Mouse (Mus musculus) E14TG2a.4 (cell line): ENCODE results near the gene 4930402F06Rik.

Source experiments
- H3K27me3 ChIP-seq: 2 replicates; pipeline ENCODE4 v1.6.1; 2014; ENCODE audit warnings: low read length, control low read depth; ENCODE audit not compliant: insufficient read depth
- H3K36me3 ChIP-seq: 2 replicates; pipeline ENCODE4 v1.6.1; 2014; ENCODE audit warnings: low read length, control low read depth; ENCODE audit not compliant: insufficient read depth
- H3K4me1 ChIP-seq: replicated peaks from 2 replicates; pipeline ENCODE4 v1.6.1; 2014; ENCODE audit warnings: low read depth, low read length, control low read depth
- H3K4me3 ChIP-seq: replicated peaks from 2 replicates; pipeline ENCODE4 v1.5.1; 2014; ENCODE audit warnings: mild to moderate bottlenecking, low read length
- H3K9me3 ChIP-seq: 2 replicates; pipeline ENCODE4 v1.6.1; 2014; ENCODE audit warnings: low read length, control low read depth
- CTCF ChIP-seq: conservative IDR thresholded peaks from 2 replicates; pipeline ENCODE4 v1.5.1; 2014; ENCODE audit warnings: low read length
- NANOG ChIP-seq: IDR thresholded peaks from 2 replicates; pipeline ENCODE4 v1.6.1; 2014; ENCODE audit warnings: borderline replicate concordance, low read length, mixed read lengths
- POU5F1 ChIP-seq: IDR thresholded peaks from 2 replicates; pipeline ENCODE4 v1.6.1; 2014; ENCODE audit warnings: low read length, borderline replicate concordance

Gene 4930402F06Rik

GRCm38 (mm10) chr2:35411640-35412190, 14.7 kb upstream of the 4930402F06Rik start:
- peaks cover 15% of the 10 kb centered on the region for H3K4me1 ChIP-seq
- H3K27me3 ChIP-seq = no peaks in the 10 kb centered on the region
- H3K4me3 ChIP-seq = no peak overlapping the region
- H3K36me3 ChIP-seq = peaks cover 94% of the 10 kb centered on the region
- TF ChIP-seq CTCF = no peak
- no peak for TF ChIP-seq NANOG
- TF ChIP-seq POU5F1 = no peak
- no peaks in the 10 kb centered on the region for H3K9me3 ChIP-seq

- Histone ChIP-seq H3K4me3 (no peak overlapping the region), H3K36me3 (peaks cover 93% of the 10 kb centered on the region), H3K4me1 (peaks cover 18% of the 10 kb centered on the region), H3K27me3 (no peaks in the 10 kb centered on the region), H3K9me3 (no peaks in the 10 kb centered on the region)
- TF ChIP-seq CTCF = no peak
- TF ChIP-seq POU5F1 = no peak
- no peak for TF ChIP-seq NANOG
Measured at GRCm38 (mm10) chr2:35409466-35409865, 12.5 kb upstream of the 4930402F06Rik start.

GRCm38 (mm10) chr2:35408409-35409110, 11.6 kb upstream of the 4930402F06Rik start:
- no peaks in the 10 kb centered on the region for H3K9me3 ChIP-seq
- TF ChIP-seq CTCF (no peak), POU5F1 (no peak), NANOG (no peak)
- H3K4me3 ChIP-seq = no peak overlapping the region
- H3K27me3 ChIP-seq = no peaks in the 10 kb centered on the region
- peaks cover 18% of the 10 kb centered on the region for H3K4me1 ChIP-seq
- H3K36me3 ChIP-seq = peaks cover 93% of the 10 kb centered on the region

- peaks cover 18% of the 10 kb centered on the region for H3K4me1 ChIP-seq
Measured at GRCm38 (mm10) chr2:35407878-35408277, 10.9 kb upstream of the 4930402F06Rik start.

GRCm38 (mm10) chr2:35407266-35407665, 10.3 kb upstream of the 4930402F06Rik start:
- TF ChIP-seq CTCF (no peak), POU5F1 (no peak), NANOG (no peak)
- peaks cover 92% of the 10 kb centered on the region for H3K36me3 ChIP-seq

More at GRCm38 (mm10) chr2:35407878-35408277, 10.9 kb upstream of the 4930402F06Rik start:
- H3K9me3 ChIP-seq = no peaks in the 10 kb centered on the region
- H3K4me3 ChIP-seq = no peak overlapping the region
- H3K36me3 ChIP-seq = peaks cover 92% of the 10 kb centered on the region
- TF ChIP-seq CTCF = no peak
- TF ChIP-seq NANOG = no peak
- no peak for TF ChIP-seq POU5F1
- no peaks in the 10 kb centered on the region for H3K27me3 ChIP-seq

GRCm38 (mm10) chr2:35406611-35407010, 9.6 kb upstream of the 4930402F06Rik start:
- TF ChIP-seq CTCF (no peak), NANOG (no peak), POU5F1 (no peak)

More at GRCm38 (mm10) chr2:35407266-35407665, 10.3 kb upstream of the 4930402F06Rik start:
- H3K9me3 ChIP-seq = no peaks in the 10 kb centered on the region
- H3K4me3 ChIP-seq = no peak overlapping the region
- H3K4me1 ChIP-seq = peaks cover 18% of the 10 kb centered on the region
- H3K27me3 ChIP-seq = no peaks in the 10 kb centered on the region

GRCm38 (mm10) chr2:35402391-35402790, 5.4 kb upstream of the 4930402F06Rik start:
- H3K4me3 ChIP-seq = no peak overlapping the region
- no peaks in the 10 kb centered on the region for H3K9me3 ChIP-seq
- H3K36me3 ChIP-seq = peaks cover 64% of the 10 kb centered on the region
- no peaks in the 10 kb centered on the region for H3K27me3 ChIP-seq
- peaks cover 15% of the 10 kb centered on the region for H3K4me1 ChIP-seq
- TF ChIP-seq POU5F1 = no peak

More at GRCm38 (mm10) chr2:35406611-35407010, 9.6 kb upstream of the 4930402F06Rik start:
- peaks cover 14% of the 10 kb centered on the region for H3K4me1 ChIP-seq
- peaks cover 92% of the 10 kb centered on the region for H3K36me3 ChIP-seq
- H3K9me3 ChIP-seq = no peaks in the 10 kb centered on the region
- H3K4me3 ChIP-seq = no peak overlapping the region
- no peaks in the 10 kb centered on the region for H3K27me3 ChIP-seq

GRCm38 (mm10) chr2:35400739-35401138, 3.8 kb upstream of the 4930402F06Rik start:
- Histone ChIP-seq H3K9me3 (no peaks in the 10 kb centered on the region), H3K36me3 (peaks cover 47% of the 10 kb centered on the region), H3K27me3 (no peaks in the 10 kb centered on the region), H3K4me3 (no peak overlapping the region), H3K4me1 (peaks cover 6% of the 10 kb centered on the region; the same call in 1 of the 2 replicates)
- TF ChIP-seq CTCF (no peak), POU5F1 (no peak), NANOG (no peak)
